Mouse (Mus musculus) MEL (cell line): ENCODE results near the gene Cybb.

Source experiments
- CTCF ChIP-seq, 3 experiments: IDR thresholded peaks in 2 of 3; conservative IDR thresholded peaks in 1 of 3; 2 replicates each; pipeline ENCODE4 v1.5.1; 2011 to 2012; ENCODE audit warnings: low read length in 3 of 3, low read depth in 2 of 3, mild to moderate bottlenecking in 2 of 3, improper control_type of control experiment in 1 of 3, inconsistent platforms in 1 of 3, mixed read lengths in 1 of 3, moderate library complexity in 1 of 3; ENCODE audit not compliant: control insufficient read depth in 1 of 3, insufficient read depth in 1 of 3, poor library complexity in 1 of 3, severe bottlenecking in 1 of 3
- E2F4 ChIP-seq: IDR thresholded peaks from 2 replicates; pipeline ENCODE4 v1.6.1; 2011; ENCODE audit warnings: low read depth, low read length, improper control_type of control experiment, borderline replicate concordance
- GABPA ChIP-seq: IDR thresholded peaks from 2 replicates; pipeline ENCODE4 v1.6.1; 2012; ENCODE audit warnings: low read depth, mild to moderate bottlenecking, inconsistent platforms, low read length, improper control_type of control experiment, moderate library complexity
- GATA1 ChIP-seq: IDR thresholded peaks from 2 replicates; pipeline ENCODE4 v1.6.1; 2011; ENCODE audit warnings: low read depth, low read length, improper control_type of control experiment
- HCFC1 ChIP-seq: IDR thresholded peaks from 2 replicates; pipeline ENCODE4 v1.6.1; 2012; ENCODE audit warnings: low read depth, mild to moderate bottlenecking, inconsistent platforms, low read length, improper control_type of control experiment, moderate library complexity
- JUND ChIP-seq: IDR thresholded peaks from 2 replicates; pipeline ENCODE4 v1.6.1; 2011; ENCODE audit warnings: low read depth, mild to moderate bottlenecking, improper control_type of control experiment, low read length
- MAX ChIP-seq: IDR thresholded peaks from 2 replicates; pipeline ENCODE4 v1.6.1; 2011; ENCODE audit warnings: low read length, improper control_type of control experiment
- MXI1 ChIP-seq: IDR thresholded peaks from 2 replicates; pipeline ENCODE4 v1.6.1; 2011; ENCODE audit warnings: mild to moderate bottlenecking, low read depth, low read length, improper control_type of control experiment
- POLR2AphosphoS5 ChIP-seq: IDR thresholded peaks from 2 replicates; pipeline ENCODE4 v1.6.1; 2012; ENCODE audit warnings: low read depth, borderline replicate concordance, mild to moderate bottlenecking, inconsistent platforms, low read length, moderate library complexity, mixed read lengths
- SMC3 ChIP-seq: IDR thresholded peaks from 2 replicates; pipeline ENCODE4 v1.6.1; 2011; ENCODE audit warnings: low read depth, low read length, improper control_type of control experiment
- ZKSCAN1 ChIP-seq: IDR thresholded peaks from 2 replicates; pipeline ENCODE4 v1.6.1; 2012; ENCODE audit warnings: low read depth, mild to moderate bottlenecking, inconsistent platforms, low read length, improper control_type of control experiment, moderate library complexity
- ZNF384 ChIP-seq: IDR thresholded peaks from 2 replicates; pipeline ENCODE4 v1.6.1; 2012; ENCODE audit warnings: low read depth, mild to moderate bottlenecking, inconsistent platforms, low read length, improper control_type of control experiment

GRCm38 (mm10) chrX:9447284-9447683 lies 40.3 kb downstream of the Cybb start:
- TF ChIP-seq CTCF (IDR thresholded peaks at IDR 0.05 in 2 of 3, conservative IDR thresholded peaks at IDR 0.05 in 1 of 3; ENCODE audit: control insufficient read depth in 1 of 3, insufficient read depth in 1 of 3, low read depth in 2 of 3, low read length in 3 of 3, poor library complexity in 1 of 3, severe bottlenecking in 1 of 3) (no peak), POLR2AphosphoS5 (no peak), MAX (no peak), MXI1 (no peak), ZKSCAN1 (no peak), E2F4 (no peak), GABPA (no peak), ZNF384 (no peak), GATA1 (no peak), JUND (no peak), HCFC1 (no peak), SMC3 (no peak)
